ENCODE assay signal across 7 mouse cellular contexts in genomic region chr1:86486703-86487294, GRCm38 (mm10). TPM values are rescaled to one million over a fixed set of nuclear protein-coding genes. Genes with fewer than 3 reads are reported as not detected.
DNase-seq lines count a peak whose midpoint lies in the region; ATAC-seq and TF ChIP-seq lines count a peak whose summit lies in the region.

No protein-coding gene starts in this region.

- no peaks in the 10 kb centered on the region for H3K9me3 ChIP-seq in megakaryocyte, embryonic 14.5 days
- H3K9me3 ChIP-seq in erythroblast, embryonic 14.5 days (ENCODE audit: control insufficient read depth, low read length) = no peaks in the 10 kb centered on the region
- H3K9me3 ChIP-seq in limb, embryonic 10.5 days (replicated peaks) = no peaks in the 10 kb centered on the region

- H3K27me3 ChIP-seq in megakaryocyte, embryonic 14.5 days (replicated peaks) = no peaks in the 10 kb centered on the region
- no peaks in the 10 kb centered on the region for H3K27me3 ChIP-seq in erythroblast, embryonic 14.5 days (ENCODE audit: control insufficient read depth)
- no peaks in the 10 kb centered on the region for H3K27me3 ChIP-seq in limb, embryonic 10.5 days (ENCODE audit: low read depth, poor library complexity, severe bottlenecking)
- H3K27me3 ChIP-seq in small intestine, adult 2 months (ENCODE audit: control insufficient read depth, insufficient read depth, low read length) = no peaks in the 10 kb centered on the region

- peak overlapping the region; percentile 99 for H3K27ac ChIP-seq in limb, embryonic 10.5 days
- H3K27ac ChIP-seq in small intestine, adult 2 months (ENCODE audit: insufficient read depth, low read depth, low read length) = peak overlapping the region; percentile 87

- no peaks in the 10 kb centered on the region for H3K36me3 ChIP-seq in megakaryocyte, embryonic 14.5 days (replicated peaks; ENCODE audit: low read length)
- peaks cover 4% of the 10 kb centered on the region for H3K36me3 ChIP-seq in erythroblast, embryonic 14.5 days (ENCODE audit: control insufficient read depth)
- no peaks in the 10 kb centered on the region for H3K36me3 ChIP-seq in limb, embryonic 10.5 days
- no peaks in the 10 kb centered on the region for H3K36me3 ChIP-seq in small intestine, adult 2 months (ENCODE audit: control insufficient read depth, insufficient read depth, low read length)

- peak overlapping the region; percentile 100 for H3K4me3 ChIP-seq in megakaryocyte, embryonic 14.5 days (replicated peaks)
- H3K4me3 ChIP-seq in erythroblast, embryonic 14.5 days (replicated peaks) = peak overlapping the region; percentile 100
- H3K4me3 ChIP-seq in limb, embryonic 10.5 days = peak overlapping the region; percentile 72
- peak overlapping the region; percentile 91 for H3K4me3 ChIP-seq in small intestine, adult 2 months (ENCODE audit: low read depth, low read length)

- no peak for DNase-seq in limb, embryonic 10.5 days (ENCODE audit: low spot score)
- DNase-seq in gastrocnemius, postnatal 10 days = no peak
- DNase-seq in left cerebral cortex, adult 11 months (ENCODE audit: low spot score) = no peak

- no peak for TF ChIP-seq CTCF in small intestine, adult 2 months (IDR thresholded peaks at IDR 0.05; ENCODE audit: extremely low read depth, insufficient read length, insufficient replicate concordance, low read depth, low read length)

- H3K4me1 ChIP-seq in megakaryocyte, embryonic 14.5 days = peaks cover 54% of the 10 kb centered on the region
- peaks cover 65% of the 10 kb centered on the region for H3K4me1 ChIP-seq in erythroblast, embryonic 14.5 days (ENCODE audit: control insufficient read depth)
- H3K4me1 ChIP-seq in limb, embryonic 10.5 days = peaks cover 20% of the 10 kb centered on the region
- peaks cover 23% of the 10 kb centered on the region for H3K4me1 ChIP-seq in small intestine, adult 2 months (ENCODE audit: control insufficient read depth, insufficient read depth, insufficient read length, low read length)

- no peak for TF ChIP-seq POLR2A in small intestine, adult 2 months (IDR thresholded peaks at IDR 0.05; ENCODE audit: low read depth, low read length)

- WGBS in limb, embryonic 10.5 days = 9% methylated on average over 13 of the region's 13 CpGs
- WGBS in small intestine, adult 2 months = 5% methylated on average over 13 of the region's 13 CpGs

- no peak for ATAC-seq in megakaryocyte, adult 5-6 weeks (ENCODE audit: poor library complexity, severe bottlenecking)

RNA-seq across cellular contexts. Expression of gene Ptma, which starts 39.7 kb away (rescaled TPM):
- 6,261 and 14,151 TPM in 2 replicates for polyA plus RNA-seq in megakaryocyte, embryonic 14.5 days (2012; ENCODE audit: insufficient read depth, low replicate concordance)
- 3,234 and 3,618 TPM in 2 replicates for total RNA-seq in megakaryocyte, adult 5-6 weeks (2015)
- 4,288 and 4,305 TPM in 2 replicates for total RNA-seq in megakaryocyte, adult 5-6 weeks (2017)
- 597 and 661 TPM in 2 replicates for polyA plus RNA-seq in erythroblast, embryonic 14.5 days (2012)
- polyA plus RNA-seq in limb, embryonic 10.5 days (2016; fragmentation: Nextera tagmentation; extraction: Ambion mirVana) = 3,283 and 3,422 TPM in 2 replicates
- 212 and 749 TPM in 2 replicates for polyA plus RNA-seq in small intestine, adult 2 months (2012; rRNA removed)
- 100 to 1,000 TPM; 358 to 428 TPM for total RNA-seq in gastrocnemius, postnatal 10 days (2021)
